Mouse (Mus musculus): Measurements from ENCODE around the gene Tbx3. TPM values are rescaled to one million over a fixed set of nuclear protein-coding genes. Genes with fewer than 3 reads are reported as not detected.

Gene Tbx3
- total and polyA plus RNA-seq, 2 experiments = 7.7 to 32.4 TPM

- Histone ChIP-seq H3K79me2 (ENCODE audit: control insufficient read depth, insufficient read depth, low read length) (no peaks in the 10 kb centered on the region), H3K4me3 (ENCODE audit: insufficient read depth, low read depth, low read length) (no peak overlapping the region), H3K27ac (replicated peaks; ENCODE audit: insufficient read depth, low read depth, low read length) (no peak overlapping the region), H3K4me1 (ENCODE audit: control insufficient read depth, insufficient read depth, low read length) (no peaks in the 10 kb centered on the region), H3K9ac (ENCODE audit: low read depth, low read length) (no peak overlapping the region), H3K27me3 (ENCODE audit: control insufficient read depth, insufficient read depth, low read length) (no peaks in the 10 kb centered on the region), H3K36me3 (ENCODE audit: control insufficient read depth, insufficient read depth, low read length) (no peaks in the 10 kb centered on the region)
- 91% methylated on average over 3 of the region's 3 CpGs for WGBS
- TF ChIP-seq CTCF (IDR thresholded peaks at IDR 0.05; ENCODE audit: low read depth, low read length) = no peak
- TF ChIP-seq POLR2A (IDR thresholded peaks at IDR 0.05; ENCODE audit: extremely low read depth, insufficient read depth, low read length) = no peak
- no peak for DNase-seq (ENCODE audit: extremely low read depth, low read depth, low spot score)
These were observed 42.4 kb upstream of the Tbx3 start for GRCm38 (mm10) chr5:119628100-119628499.

- no peaks in the 10 kb centered on the region for H3K27me3 ChIP-seq (ENCODE audit: control insufficient read depth, insufficient read depth, low read length)
- no peaks in the 10 kb centered on the region for H3K36me3 ChIP-seq (ENCODE audit: control insufficient read depth, insufficient read depth, low read length)
- H3K4me1 ChIP-seq (ENCODE audit: control insufficient read depth, insufficient read depth, low read length) = no peaks in the 10 kb centered on the region
- TF ChIP-seq CTCF (IDR thresholded peaks at IDR 0.05; ENCODE audit: low read depth, low read length) = no peak
- no peak for TF ChIP-seq POLR2A (IDR thresholded peaks at IDR 0.05; ENCODE audit: extremely low read depth, insufficient read depth, low read length)
- H3K79me2 ChIP-seq (ENCODE audit: control insufficient read depth, insufficient read depth, low read length) = no peaks in the 10 kb centered on the region
- 35% methylated on average over 12 of the region's 12 CpGs for WGBS
- H3K27ac ChIP-seq (replicated peaks; ENCODE audit: insufficient read depth, low read depth, low read length) = no peak overlapping the region
- no peak overlapping the region for H3K4me3 ChIP-seq (ENCODE audit: insufficient read depth, low read depth, low read length)
- DNase-seq (ENCODE audit: extremely low read depth, low read depth, low spot score) = no peak
- no peak overlapping the region for H3K9ac ChIP-seq (ENCODE audit: low read depth, low read length)
These were observed 41.6 kb upstream of the Tbx3 start for GRCm38 (mm10) chr5:119628746-119629327.

GRCm38 (mm10) chr5:119633581-119633980 is 36.9 kb upstream of the Tbx3 start:
- H3K4me3 ChIP-seq (ENCODE audit: insufficient read depth, low read depth, low read length) = no peak overlapping the region
- no peaks in the 10 kb centered on the region for H3K36me3 ChIP-seq (ENCODE audit: control insufficient read depth, insufficient read depth, low read length)
- no peaks in the 10 kb centered on the region for H3K4me1 ChIP-seq (ENCODE audit: control insufficient read depth, insufficient read depth, low read length)
- H3K27ac ChIP-seq (replicated peaks; ENCODE audit: insufficient read depth, low read depth, low read length) = no peak overlapping the region
- no peak overlapping the region for H3K9ac ChIP-seq (ENCODE audit: low read depth, low read length)
- DNase-seq (ENCODE audit: extremely low read depth, low read depth, low spot score) = no peak
- WGBS = 88% methylated on average over 4 of the region's 4 CpGs
- H3K79me2 ChIP-seq (ENCODE audit: control insufficient read depth, insufficient read depth, low read length) = no peaks in the 10 kb centered on the region
- H3K27me3 ChIP-seq (ENCODE audit: control insufficient read depth, insufficient read depth, low read length) = no peaks in the 10 kb centered on the region
- TF ChIP-seq POLR2A (IDR thresholded peaks at IDR 0.05; ENCODE audit: extremely low read depth, insufficient read depth, low read length) (no peak), CTCF (IDR thresholded peaks at IDR 0.05; ENCODE audit: low read depth, low read length) (no peak)

- DNase-seq (ENCODE audit: extremely low read depth, low read depth, low spot score) = no peak
- no peak overlapping the region for H3K9ac ChIP-seq (ENCODE audit: low read depth, low read length)
- no peaks in the 10 kb centered on the region for H3K27me3 ChIP-seq (ENCODE audit: control insufficient read depth, insufficient read depth, low read length)
- 74% methylated on average over 2 of the region's 2 CpGs for WGBS
- H3K79me2 ChIP-seq (ENCODE audit: control insufficient read depth, insufficient read depth, low read length) = no peaks in the 10 kb centered on the region
- H3K36me3 ChIP-seq (ENCODE audit: control insufficient read depth, insufficient read depth, low read length) = no peaks in the 10 kb centered on the region
- no peaks in the 10 kb centered on the region for H3K4me1 ChIP-seq (ENCODE audit: control insufficient read depth, insufficient read depth, low read length)
- H3K27ac ChIP-seq (replicated peaks; ENCODE audit: insufficient read depth, low read depth, low read length) = no peak overlapping the region
- no peak for TF ChIP-seq POLR2A (IDR thresholded peaks at IDR 0.05; ENCODE audit: extremely low read depth, insufficient read depth, low read length)
- no peak for TF ChIP-seq CTCF (IDR thresholded peaks at IDR 0.05; ENCODE audit: low read depth, low read length)
- H3K4me3 ChIP-seq (ENCODE audit: insufficient read depth, low read depth, low read length) = no peak overlapping the region
These were observed 35.6 kb upstream of the Tbx3 start for GRCm38 (mm10) chr5:119634861-119635260.

GRCm38 (mm10) chr5:119638300-119638699 is 32.2 kb upstream of the Tbx3 start:
- no peak for DNase-seq (ENCODE audit: extremely low read depth, low read depth, low spot score)
- 54% methylated on average over 12 of the region's 12 CpGs for WGBS

GRCm38 (mm10) chr5:119641094-119641493 is 29.4 kb upstream of the Tbx3 start:
- WGBS = 76% methylated on average over 9 of the region's 9 CpGs
- Histone ChIP-seq H3K36me3 (ENCODE audit: control insufficient read depth, insufficient read depth, low read length) (no peaks in the 10 kb centered on the region), H3K79me2 (ENCODE audit: control insufficient read depth, insufficient read depth, low read length) (no peaks in the 10 kb centered on the region), H3K27me3 (ENCODE audit: control insufficient read depth, insufficient read depth, low read length) (no peaks in the 10 kb centered on the region), H3K4me3 (ENCODE audit: insufficient read depth, low read depth, low read length) (no peak overlapping the region), H3K9ac (ENCODE audit: low read depth, low read length) (no peak overlapping the region), H3K27ac (replicated peaks; ENCODE audit: insufficient read depth, low read depth, low read length) (no peak overlapping the region), H3K4me1 (ENCODE audit: control insufficient read depth, insufficient read depth, low read length) (no peaks in the 10 kb centered on the region)
- DNase-seq (ENCODE audit: extremely low read depth, low read depth, low spot score) = no peak
- no peak for TF ChIP-seq POLR2A (IDR thresholded peaks at IDR 0.05; ENCODE audit: extremely low read depth, insufficient read depth, low read length)
- TF ChIP-seq CTCF (IDR thresholded peaks at IDR 0.05; ENCODE audit: low read depth, low read length) = no peak

More at GRCm38 (mm10) chr5:119638300-119638699, 32.2 kb upstream of the Tbx3 start:
- Histone ChIP-seq H3K9ac (ENCODE audit: low read depth, low read length) (no peak overlapping the region), H3K79me2 (ENCODE audit: control insufficient read depth, insufficient read depth, low read length) (no peaks in the 10 kb centered on the region), H3K27ac (replicated peaks; ENCODE audit: insufficient read depth, low read depth, low read length) (no peak overlapping the region), H3K36me3 (ENCODE audit: control insufficient read depth, insufficient read depth, low read length) (no peaks in the 10 kb centered on the region), H3K27me3 (ENCODE audit: control insufficient read depth, insufficient read depth, low read length) (no peaks in the 10 kb centered on the region), H3K4me3 (ENCODE audit: insufficient read depth, low read depth, low read length) (no peak overlapping the region), H3K4me1 (ENCODE audit: control insufficient read depth, insufficient read depth, low read length) (no peaks in the 10 kb centered on the region)
- TF ChIP-seq CTCF (IDR thresholded peaks at IDR 0.05; ENCODE audit: low read depth, low read length) (no peak), POLR2A (IDR thresholded peaks at IDR 0.05; ENCODE audit: extremely low read depth, insufficient read depth, low read length) (no peak)

All from liver, adult 2 months (tissue).